Mouse (Mus musculus) heart, embryonic 14.5 days (tissue): ENCODE results near the gene Pi4kb. TPM values are rescaled to one million over a fixed set of nuclear protein-coding genes. Genes with fewer than 3 reads are reported as not detected.

Experiments used
- ATAC-seq: fragments of 200-750 bp; cut with Nextera tagmentation; 2 replicates; pipeline ENCODE4 v1.8.0; 2017; ENCODE audit warnings: low read depth, moderate TSS enrichment; ENCODE audit not compliant: insufficient number of reproducible peaks, insufficient read depth, low FRiP score
- H3K27ac ChIP-seq, 2 experiments: fragments of 200-500 bp in 1 of 2; fragments of 300-500 bp in 1 of 2; sonication (generic) in 1 of 2; replicated peaks in 1 of 2; 2 replicates each; pipeline ENCODE4 v1.5.1; 2012 to 2014; ENCODE audit warnings: low read depth in 2 of 2, low read length in 2 of 2, control low read depth in 1 of 2, mild to moderate bottlenecking in 1 of 2, mixed read lengths in 1 of 2; ENCODE audit not compliant: control insufficient read depth in 1 of 2, insufficient read depth in 1 of 2
- H3K27me3 ChIP-seq: fragments of 300-500 bp; sonication (generic); 2 replicates; pipeline ENCODE4 v1.6.1; 2014; ENCODE audit warnings: mild to moderate bottlenecking, low read length, control low read depth; ENCODE audit not compliant: control insufficient read depth, insufficient read depth
- H3K36me3 ChIP-seq: fragments of 300-500 bp; sonication (generic); 2 replicates; pipeline ENCODE4 v1.6.1; 2014; ENCODE audit warnings: mild to moderate bottlenecking, control low read depth, low read length, mixed read lengths; ENCODE audit not compliant: control insufficient read depth, insufficient read depth
- H3K4me1 ChIP-seq, 2 experiments: fragments of 200-500 bp in 1 of 2; fragments of 300-500 bp in 1 of 2; sonication (generic) in 1 of 2; 2 replicates each; pipeline ENCODE4 v1.6.1; 2012 to 2014; ENCODE audit warnings: low read length in 2 of 2, control low read depth in 1 of 2, mixed read lengths in 1 of 2; ENCODE audit not compliant: control insufficient read depth in 2 of 2, insufficient read depth in 2 of 2
- H3K4me2 ChIP-seq: fragments of 300-500 bp; sonication (generic); 2 replicates; pipeline ENCODE4 v1.6.1; 2014; ENCODE audit warnings: mild to moderate bottlenecking, low read length
- H3K4me3 ChIP-seq, 2 experiments: fragments of 200-500 bp in 1 of 2; fragments of 300-500 bp in 1 of 2; sonication (generic) in 1 of 2; 2 replicates each; pipeline ENCODE4 v1.5.1; 2012 to 2014; ENCODE audit warnings: low read length in 2 of 2, mild to moderate bottlenecking in 2 of 2, control low read depth in 1 of 2, low read depth in 1 of 2, moderate library complexity in 1 of 2; ENCODE audit not compliant: control insufficient read depth in 1 of 2, insufficient read depth in 1 of 2
- H3K9ac ChIP-seq: fragments of 300-500 bp; sonication (generic); 2 replicates; pipeline ENCODE4 v1.6.1; 2014; ENCODE audit warnings: mild to moderate bottlenecking, low read length
- H3K9me3 ChIP-seq: fragments of 300-500 bp; sonication (generic); 2 replicates; pipeline ENCODE4 v1.6.1; 2016; ENCODE audit warnings: low read length, control low read depth; ENCODE audit not compliant: control insufficient read depth
- WGBS: fragments of 180-500 bp; shearing (Covaris S2); extraction: QIAGEN DNeasy Blood & Tissue Kit; methylation state at CpG from one replicate; pipeline ENCODE4 v1.1.7; 2014; 5-methylcytosine and 5-hydroxymethylcytosine counted together
- polyA plus RNA-seq: library from polyadenylated mRNA; unstranded; fragments of >200 nt; fragmentation: Nextera tagmentation; extraction: Ambion mirVana; gene quantifications from 2 replicates; pipeline ENCODE4 v1.2.1, GENCODE M21; 2014

The Pi4kb gene
- polyA plus RNA-seq, 1 experiment from 2014 or later, result 17.4 TPM

GRCm38 (mm10) chr3:94958295-94958694 lies 16.2 kb upstream of the Pi4kb start:
- 76% methylated on average over 8 of the region's 8 CpGs for WGBS
- no peak overlapping the region for H3K9ac ChIP-seq

GRCm38 (mm10) chr3:94959871-94960270 lies 14.7 kb upstream of the Pi4kb start:
- Histone ChIP-seq H3K9me3 (no peaks in the 10 kb centered on the region), H3K4me2 (no peak overlapping the region), H3K9ac (no peak overlapping the region), H3K27me3 (no peaks in the 10 kb centered on the region), H3K4me1 (peaks cover 3 to 17% of the 10 kb centered on the region in 2 experiments), H3K36me3 (peaks cover 34% of the 10 kb centered on the region), H3K27ac (no peak overlapping the region), H3K4me3 (no peak overlapping the region)
- no peak for ATAC-seq
- 37% methylated on average over 8 of the region's 8 CpGs for WGBS

More at GRCm38 (mm10) chr3:94958295-94958694, 16.2 kb upstream of the Pi4kb start:
- H3K36me3 ChIP-seq, result peaks cover 34% of the 10 kb centered on the region
- ATAC-seq, result no peak
- H3K27ac ChIP-seq, result no peak overlapping the region
- no peak overlapping the region for H3K4me2 ChIP-seq
- no peaks in the 10 kb centered on the region for H3K27me3 ChIP-seq
- peaks cover 4 to 21% of the 10 kb centered on the region in 2 experiments for H3K4me1 ChIP-seq
- H3K4me3 ChIP-seq, result no peak overlapping the region
- no peaks in the 10 kb centered on the region for H3K9me3 ChIP-seq

- Histone ChIP-seq H3K4me3 (no peak overlapping the region), H3K27me3 (no peaks in the 10 kb centered on the region), H3K4me2 (no peak overlapping the region), H3K36me3 (peaks cover 34% of the 10 kb centered on the region), H3K9ac (no peak overlapping the region), H3K4me1 (peaks cover 0 to 12% of the 10 kb centered on the region in 2 experiments; a peak in 3 of 4 replicates), H3K27ac (no peak overlapping the region), H3K9me3 (no peaks in the 10 kb centered on the region)
- no peak for ATAC-seq
- 48% methylated on average over 5 of the region's 5 CpGs for WGBS
Observed at GRCm38 (mm10) chr3:94960322-94960721, 14.2 kb upstream of the Pi4kb start.

GRCm38 (mm10) chr3:94964989-94965388 lies 9.5 kb upstream of the Pi4kb start:
- no peaks in the 10 kb centered on the region for H3K27me3 ChIP-seq
- no peak overlapping the region for H3K4me3 ChIP-seq
- no peaks in the 10 kb centered on the region for H3K9me3 ChIP-seq
- H3K27ac ChIP-seq, result no peak overlapping the region
- 88% methylated on average over 1 of the region's 1 CpGs for WGBS
- no peak overlapping the region for H3K9ac ChIP-seq
- H3K36me3 ChIP-seq, result no peaks in the 10 kb centered on the region
- no peaks in the 10 kb centered on the region for H3K4me1 ChIP-seq
- H3K4me2 ChIP-seq, result no peak overlapping the region
- ATAC-seq, result no peak

GRCm38 (mm10) chr3:94965878-94966277 lies 8.7 kb upstream of the Pi4kb start:
- H3K4me2 ChIP-seq, result no peak overlapping the region
- no peaks in the 10 kb centered on the region for H3K36me3 ChIP-seq
- no peaks in the 10 kb centered on the region for H3K4me1 ChIP-seq
- no peak overlapping the region for H3K27ac ChIP-seq
- no peak overlapping the region for H3K9ac ChIP-seq
- 55% methylated on average over 1 of the region's 1 CpGs for WGBS
- no peak for ATAC-seq
- no peaks in the 10 kb centered on the region for H3K9me3 ChIP-seq
- no peaks in the 10 kb centered on the region for H3K27me3 ChIP-seq
- no peak overlapping the region for H3K4me3 ChIP-seq

- no peak overlapping the region for H3K9ac ChIP-seq
- WGBS, result 56% methylated on average over 3 of the region's 3 CpGs
- H3K27ac ChIP-seq, result no peak overlapping the region
- no peak for ATAC-seq
- no peaks in the 10 kb centered on the region for H3K27me3 ChIP-seq
- no peak overlapping the region for H3K4me2 ChIP-seq
- H3K4me3 ChIP-seq, result no peak overlapping the region
- no peaks in the 10 kb centered on the region for H3K9me3 ChIP-seq
- H3K4me1 ChIP-seq, result peaks cover 8 to 14% of the 10 kb centered on the region in 2 experiments
- peaks cover 7% of the 10 kb centered on the region for H3K36me3 ChIP-seq
Observed at GRCm38 (mm10) chr3:94972552-94972951, 2.0 kb upstream of the Pi4kb start.

- no peaks in the 10 kb centered on the region for H3K9me3 ChIP-seq
- no peaks in the 10 kb centered on the region for H3K27me3 ChIP-seq
- peak overlapping the region in 1 of 2 experiments; percentile 30; a peak in 1 of 4 replicates for H3K27ac ChIP-seq
- no peak overlapping the region; a peak in 1 of 4 replicates for H3K4me3 ChIP-seq
- H3K36me3 ChIP-seq, result peaks cover 15% of the 10 kb centered on the region
- no peak for ATAC-seq
- WGBS, result 82% methylated on average over 5 of the region's 5 CpGs
- H3K4me1 ChIP-seq, result peaks cover 8 to 14% of the 10 kb centered on the region in 2 experiments
- no peak overlapping the region; the same call in 1 of the 2 replicates for H3K9ac ChIP-seq
- H3K4me2 ChIP-seq, result peak overlapping the region; percentile 82
Observed at GRCm38 (mm10) chr3:94973620-94974019, 911 bp upstream of the Pi4kb start.

GRCm38 (mm10) chr3:94974026-94974527 lies 454 bp upstream of the Pi4kb start:
- H3K27ac ChIP-seq, result peak overlapping the region; percentile 30 to 40; a peak in 2 of 4 replicates

More at GRCm38 (mm10) chr3:94974026-94974527, 454 bp upstream of the Pi4kb start:
- H3K4me2 ChIP-seq, result peak overlapping the region; percentile 82
- H3K27me3 ChIP-seq, result no peaks in the 10 kb centered on the region
- ATAC-seq, result peak; percentile 3; the same call in 1 of the 2 replicates
- H3K9me3 ChIP-seq, result no peaks in the 10 kb centered on the region
- peak overlapping the region; percentile 49 to 94 for H3K4me3 ChIP-seq
- peak overlapping the region; percentile 97 for H3K9ac ChIP-seq
- H3K4me1 ChIP-seq, result peaks cover 8 to 14% of the 10 kb centered on the region in 2 experiments
- peaks cover 15% of the 10 kb centered on the region for H3K36me3 ChIP-seq
- WGBS, result 21% methylated on average over 9 of the region's 9 CpGs
